Mouse (Mus musculus) lung, postnatal 14 days (tissue): ENCODE results near the gene Gimap1.

Experiments used
- DNase-seq: peaks from one replicate; pipeline ENCODE4 v3.0.0; 2021

Gimap1 gene

GRCm38 (mm10) chr6:48738961-48739779, at the start of gene Gimap1:
Gene Gimap1, plus strand, starts transcription at chr6:48739054.
- peak; percentile 61 for DNase-seq

- no peak for DNase-seq
Measured at GRCm38 (mm10) chr6:48689320-48689719, 49.5 kb upstream of the Gimap1 start.

GRCm38 (mm10) chr6:48692962-48693361, 45.9 kb upstream of the Gimap1 start:
- no peak for DNase-seq

- DNase-seq: no peak
Measured at GRCm38 (mm10) chr6:48696830-48697554, 41.9 kb upstream of the Gimap1 start.

GRCm38 (mm10) chr6:48697555-48697930, 41.3 kb upstream of the Gimap1 start:
- no peak for DNase-seq

- no peak for DNase-seq
Measured at GRCm38 (mm10) chr6:48698066-48698856, 40.6 kb upstream of the Gimap1 start.

- DNase-seq: no peak
Measured at GRCm38 (mm10) chr6:48698888-48699287, 40.0 kb upstream of the Gimap1 start.

GRCm38 (mm10) chr6:48700251-48701075, 38.4 kb upstream of the Gimap1 start:
- DNase-seq: no peak

GRCm38 (mm10) chr6:48702146-48702545, 36.7 kb upstream of the Gimap1 start:
- DNase-seq: no peak

GRCm38 (mm10) chr6:48702601-48703000, 36.3 kb upstream of the Gimap1 start:
- DNase-seq: no peak

GRCm38 (mm10) chr6:48704146-48704545, 34.7 kb upstream of the Gimap1 start:
- DNase-seq: no peak

- no peak for DNase-seq
Measured at GRCm38 (mm10) chr6:48706130-48706529, 32.7 kb upstream of the Gimap1 start.

- DNase-seq: no peak
Measured at GRCm38 (mm10) chr6:48718455-48718854, 20.4 kb upstream of the Gimap1 start, which contains the start of the genes Gm28053 and Gimap7. Gene Gm28053, plus strand, starts transcription at chr6:48718607. Gene Gimap7, plus strand, starts transcription at chr6:48718621.

- DNase-seq: no peak
Measured at GRCm38 (mm10) chr6:48720326-48720725, 18.5 kb upstream of the Gimap1 start.

- DNase-seq: no peak
Measured at GRCm38 (mm10) chr6:48723468-48723867, 15.4 kb upstream of the Gimap1 start.

- peak; percentile 78 for DNase-seq
Measured at GRCm38 (mm10) chr6:48725476-48725875, 13.4 kb upstream of the Gimap1 start.

GRCm38 (mm10) chr6:48727761-48728160, 11.1 kb upstream of the Gimap1 start:
- no peak for DNase-seq

- DNase-seq: no peak
Measured at GRCm38 (mm10) chr6:48732864-48733304, 6.0 kb upstream of the Gimap1 start.

GRCm38 (mm10) chr6:48733660-48734059, 5.2 kb upstream of the Gimap1 start:
- no peak for DNase-seq

- no peak for DNase-seq
Measured at GRCm38 (mm10) chr6:48737053-48737452, 1.8 kb upstream of the Gimap1 start.

GRCm38 (mm10) chr6:48737688-48738087, 1.2 kb upstream of the Gimap1 start:
- DNase-seq: no peak

GRCm38 (mm10) chr6:48739780-48740055, 864 bp downstream of the Gimap1 start:
- no peak for DNase-seq
